Mouse (Mus musculus) left cerebral cortex, adult 9 months (tissue): ENCODE results near the gene Catip.

Experiments
- DNase-seq, 2 experiments: peaks; one replicate each; pipeline ENCODE4 v3.0.0; 2022; ENCODE audit warnings: low spot score in 2 of 2

Catip gene

DNA sequence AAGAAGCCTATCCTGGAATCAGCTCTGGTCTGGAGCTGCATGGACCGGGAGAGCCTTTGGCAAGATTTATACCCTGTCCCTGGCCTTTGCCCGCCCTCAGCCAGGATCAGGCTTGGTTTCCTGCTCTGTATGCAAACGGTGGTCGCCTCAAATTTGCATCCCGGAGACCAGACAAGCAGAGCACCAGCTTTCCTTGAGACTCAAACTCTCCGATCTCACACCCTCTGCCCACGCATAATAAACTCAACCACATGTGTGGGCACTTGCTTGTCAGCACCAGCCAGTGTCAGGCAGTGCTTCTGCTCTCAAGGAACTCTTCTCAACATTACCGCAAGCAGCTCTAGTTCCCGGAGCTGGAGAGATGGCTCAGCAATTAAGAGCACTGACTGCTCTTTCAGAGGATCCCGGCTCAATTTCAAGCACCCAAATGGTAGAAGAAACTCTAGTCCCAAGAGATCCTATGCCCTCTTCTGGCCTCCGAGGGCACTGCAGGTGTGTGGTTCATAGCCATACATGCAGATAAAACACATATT lies 36.1 kb downstream of the Catip start:
- DNase-seq, result peak; percentile 55 to 70

DNA sequence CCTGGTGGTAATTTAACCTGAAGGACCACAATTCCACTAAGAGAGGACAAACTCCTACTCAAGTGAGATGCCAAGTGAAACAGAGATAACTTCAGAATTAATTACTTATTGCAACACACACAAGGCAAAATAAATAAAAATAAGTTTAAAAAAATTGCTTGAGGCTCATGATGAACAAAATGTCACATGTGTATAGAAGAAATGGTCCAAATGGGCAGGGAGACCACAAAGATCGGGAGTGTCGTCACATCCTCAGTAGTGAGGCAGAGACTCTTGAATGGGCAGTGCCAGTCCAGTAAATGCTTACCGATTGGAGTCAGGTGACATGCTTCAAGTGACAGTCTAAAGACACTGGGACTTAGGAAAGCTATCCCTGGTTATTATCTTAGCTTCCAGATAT lies 38.6 kb downstream of the Catip start:
- no peak for DNase-seq

DNA sequence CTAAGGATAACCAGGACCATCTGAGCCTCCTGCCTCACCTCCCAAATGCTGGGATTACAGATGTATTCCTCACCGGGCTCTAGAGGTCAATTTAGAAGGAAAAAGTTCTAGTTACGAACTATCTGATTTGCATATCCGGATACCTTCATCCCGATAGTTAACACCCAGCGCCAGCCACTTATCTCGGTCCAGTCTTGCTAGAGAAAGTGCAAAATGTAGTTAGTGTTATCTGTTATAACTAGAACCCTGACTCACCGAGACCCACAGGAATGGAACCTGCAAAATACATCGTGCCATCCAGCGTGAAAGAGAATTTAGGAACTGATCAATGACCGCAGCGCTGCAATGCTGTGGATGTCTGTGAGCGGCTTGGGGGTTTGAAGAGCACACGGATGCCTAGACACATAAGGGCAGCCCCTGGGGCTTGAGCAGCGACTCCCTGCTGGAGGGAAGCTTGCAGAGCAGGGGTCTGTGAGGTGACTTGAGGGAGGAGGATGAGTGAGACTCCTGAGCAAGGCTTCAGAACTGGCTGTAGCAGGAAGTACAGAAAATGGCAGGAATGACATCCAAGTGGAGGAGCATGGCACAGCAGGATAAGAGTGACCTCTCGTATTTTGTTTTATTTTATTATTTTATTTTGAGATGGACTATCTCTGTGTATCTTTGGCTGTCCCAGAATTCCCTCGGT lies 39.3 kb downstream of the Catip start:
- no peak for DNase-seq

DNA sequence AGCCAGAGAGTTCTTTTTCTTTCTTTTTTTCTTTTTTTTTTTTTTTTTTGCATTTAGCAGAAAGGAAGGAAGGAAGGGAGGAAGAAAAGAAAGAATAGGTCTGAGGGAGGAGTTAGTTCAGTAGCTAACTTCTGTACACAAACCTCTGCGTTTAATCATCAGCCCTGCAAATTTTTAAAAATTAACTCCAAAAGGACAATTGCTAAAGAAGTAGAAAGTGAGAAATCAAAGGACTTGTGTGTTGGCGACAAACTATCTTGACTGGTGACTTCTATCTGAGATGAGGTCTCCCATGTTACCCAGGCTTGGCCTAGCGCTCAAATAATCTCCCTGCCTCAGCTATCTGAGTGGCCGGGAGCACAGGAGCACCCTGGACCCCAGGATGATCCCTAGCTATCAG lies 42.3 kb downstream of the Catip start:
- no peak for DNase-seq

DNA sequence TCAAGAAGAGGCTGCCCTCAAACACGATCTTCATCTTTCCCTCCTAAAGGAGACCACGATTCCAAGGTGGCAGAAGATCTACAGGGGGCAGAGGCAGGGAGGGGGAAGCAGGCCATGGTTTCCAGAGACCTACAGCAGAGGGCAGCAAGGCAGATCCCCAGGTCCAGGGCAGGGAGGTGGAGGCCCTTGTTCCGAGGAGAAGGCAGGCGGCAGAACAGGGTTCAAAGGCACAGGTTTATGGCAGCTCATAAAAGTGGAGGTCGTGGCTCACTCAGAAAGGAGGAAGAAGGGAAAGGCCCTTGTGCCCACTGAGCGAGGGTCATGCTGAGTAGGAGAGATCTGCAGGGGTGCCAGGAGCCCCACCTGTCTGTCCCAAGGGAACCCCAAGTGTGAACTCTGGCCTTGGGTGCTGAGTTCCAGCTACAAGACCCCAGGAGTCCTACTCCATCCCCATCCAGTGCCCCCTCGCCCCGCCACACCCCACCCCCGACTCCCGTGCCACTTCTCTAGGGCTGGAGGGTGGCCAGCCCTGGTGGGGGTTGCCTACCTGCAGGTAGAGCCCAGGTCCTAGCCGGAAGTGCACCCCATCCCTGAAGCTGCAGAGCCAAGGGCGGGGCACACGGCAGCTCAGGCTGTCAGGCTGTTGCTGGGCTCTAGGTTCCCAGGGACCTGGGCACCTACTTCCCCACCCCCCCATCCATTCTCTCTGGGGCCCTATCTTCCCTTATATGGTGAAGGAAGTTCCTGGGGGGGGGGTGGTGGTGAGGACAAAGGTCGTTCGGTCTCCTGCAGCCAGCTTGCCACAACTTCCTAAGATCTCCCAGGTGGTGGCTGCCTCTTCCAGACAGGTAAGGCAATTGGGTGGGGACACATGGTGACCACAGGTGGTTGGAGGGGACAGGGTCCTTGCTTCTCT lies 46.9 kb downstream of the Catip start, which contains the start of gene Vil1:
TSS of gene Vil1 (plus strand) at position 788 of the 916 bp plus-strand sequence.
- DNase-seq, result no peak

DNA sequence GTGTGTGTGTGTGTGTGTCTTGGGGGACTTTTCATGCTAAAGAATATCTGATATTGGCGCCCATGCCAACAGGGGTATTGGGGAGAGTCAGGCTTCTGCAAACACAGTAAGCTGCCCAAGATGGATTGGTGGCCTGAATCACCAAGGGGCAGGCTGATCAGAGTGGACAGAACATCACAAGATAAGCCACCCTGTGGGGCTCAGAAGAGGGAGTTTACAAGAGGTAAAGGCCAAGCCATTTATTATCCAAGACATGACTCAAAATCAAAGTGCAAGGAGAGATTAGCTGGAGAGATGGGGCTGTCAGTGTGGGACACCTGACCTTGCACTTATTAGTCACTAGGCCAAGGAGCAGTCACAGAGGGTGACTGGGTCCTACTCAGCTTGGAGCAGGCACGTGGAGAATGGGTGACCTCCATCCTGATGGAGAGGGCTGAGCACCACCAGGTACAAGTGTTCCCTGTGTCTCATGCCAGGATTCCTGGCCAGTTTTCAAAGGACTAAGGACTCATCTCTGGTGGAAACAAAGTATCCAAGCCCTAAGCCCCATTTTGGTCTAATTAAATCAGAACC lies 49.9 kb downstream of the Catip start:
- no peak for DNase-seq

DNA sequence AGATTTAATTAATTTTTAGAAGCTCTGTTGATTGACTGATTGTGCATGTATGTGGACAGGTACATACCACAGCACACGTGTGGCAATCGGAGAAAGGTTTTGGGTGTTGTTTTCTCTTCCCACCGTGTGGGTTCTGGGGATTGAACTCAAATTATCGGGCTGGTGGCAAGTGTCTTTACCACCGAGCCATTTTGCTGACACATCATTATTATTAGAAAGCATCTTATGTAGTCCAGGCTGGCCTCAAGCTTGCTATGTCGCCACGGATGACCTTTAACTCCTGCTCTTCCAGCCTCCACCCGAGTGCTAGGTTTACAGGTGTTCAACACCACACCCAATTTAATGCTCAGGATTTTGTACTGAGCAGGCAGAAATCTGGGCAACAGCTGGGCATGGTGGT lies 50.8 kb downstream of the Catip start:
- no peak for DNase-seq

DNA sequence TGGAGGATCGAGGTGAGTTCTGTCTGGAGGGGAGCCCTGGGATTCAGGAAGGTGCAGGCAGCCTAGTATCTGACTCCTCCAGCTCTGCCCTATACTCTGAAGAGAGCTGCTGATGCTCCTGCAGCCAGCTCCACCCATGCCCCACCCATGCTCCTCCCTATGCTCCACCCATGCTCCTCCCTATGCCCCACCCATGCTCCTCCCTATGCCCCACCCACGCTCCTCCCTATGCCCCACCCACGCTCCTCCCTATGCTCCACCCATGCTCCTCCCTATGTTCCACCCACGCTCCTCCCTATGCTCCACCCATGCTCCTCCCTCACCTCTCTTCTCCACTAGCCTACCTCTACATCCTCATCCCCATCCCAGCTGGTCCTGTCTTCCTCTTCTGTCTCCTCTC lies 53.2 kb downstream of the Catip start:
- DNase-seq, result no peak
